Mouse (Mus musculus): ENCODE results near the gene Catsperd. TPM values are rescaled to one million over a fixed set of nuclear protein-coding genes. Genes with fewer than 3 reads are reported as not detected.

Gene Catsperd
- polyA plus RNA-seq, 1 experiment from 2014 or later, result 0.50 TPM

DNA sequence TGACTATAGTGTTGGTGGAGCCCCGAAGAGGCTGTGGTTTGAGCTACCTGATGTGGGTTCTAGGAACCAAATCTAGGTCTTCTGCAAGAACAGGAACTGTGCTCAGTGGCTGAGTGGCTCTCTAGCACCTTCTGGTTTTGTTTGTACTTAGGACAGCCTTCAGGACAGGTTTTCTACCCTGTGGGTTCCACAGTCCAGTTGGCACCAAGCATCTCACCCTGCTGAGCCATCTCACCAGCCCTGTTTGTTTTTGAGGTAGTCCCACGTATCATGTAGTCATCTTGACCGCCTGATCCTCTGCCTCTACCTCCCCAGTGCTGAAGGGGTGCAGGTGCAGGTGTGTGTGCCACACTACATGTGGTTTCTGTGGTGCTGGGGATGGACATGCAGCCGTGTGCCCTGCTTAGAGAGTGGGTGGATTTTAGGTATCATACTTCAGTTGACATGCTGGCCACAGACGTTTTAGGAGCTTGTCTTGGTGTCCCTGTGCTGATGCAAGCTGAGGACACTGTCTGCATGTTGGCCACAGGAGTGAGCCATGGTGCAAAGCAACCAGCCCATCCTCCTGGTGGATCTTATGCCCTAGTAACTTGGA, 55.7 kb downstream of the Catsperd start:
- H3K36me3 ChIP-seq (ENCODE audit: control insufficient read depth, insufficient read depth, low read length), result peaks cover 92% of the 10 kb centered on the region
- WGBS, result 81% methylated on average over 5 of the region's 5 CpGs
- no peaks in the 10 kb centered on the region for H3K9me3 ChIP-seq (ENCODE audit: control insufficient read depth, low read length)
- no peak overlapping the region for H3K4me2 ChIP-seq (ENCODE audit: low read length)
- H3K27me3 ChIP-seq (ENCODE audit: control insufficient read depth, insufficient read depth, low read length), result no peaks in the 10 kb centered on the region
- H3K4me1 ChIP-seq (ENCODE audit: control insufficient read depth in 2 of 2, insufficient read depth in 2 of 2, low read length in 2 of 2), result peaks cover 6 to 38% of the 10 kb centered on the region in 2 experiments; a peak in 3 of 4 replicates
- no peak overlapping the region for H3K9ac ChIP-seq (ENCODE audit: low read length)
- no peak for ATAC-seq (ENCODE audit: insufficient number of reproducible peaks, insufficient read depth, low FRiP score, low read depth)
- no peak overlapping the region for H3K27ac ChIP-seq (replicated peaks in 1 of 2; ENCODE audit: control insufficient read depth in 1 of 2, insufficient read depth in 1 of 2, low read depth in 2 of 2, low read length in 2 of 2)
- no peak overlapping the region for H3K4me3 ChIP-seq (ENCODE audit: control insufficient read depth in 1 of 2, insufficient read depth in 1 of 2, low read depth in 1 of 2, low read length in 2 of 2)

DNA sequence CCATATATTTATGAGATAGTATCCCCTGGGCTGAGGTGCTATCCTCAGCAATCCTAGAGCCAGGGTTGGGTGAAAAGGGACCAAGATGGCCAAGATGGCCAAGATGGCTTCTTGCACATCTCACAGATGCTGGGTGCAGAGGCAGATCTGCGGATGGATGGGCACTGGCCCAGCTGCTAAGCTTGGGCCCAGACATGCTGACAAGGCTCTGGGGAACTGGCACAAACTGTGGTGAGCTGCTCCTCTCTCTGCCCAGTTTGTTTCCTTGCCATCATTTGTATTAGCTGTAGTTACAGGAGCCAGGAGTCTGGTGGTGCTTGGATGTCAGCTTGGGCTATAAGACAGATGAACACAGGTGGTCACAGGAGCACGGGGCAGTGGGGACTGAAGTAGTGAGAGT, 56.7 kb downstream of the Catsperd start:
- Histone ChIP-seq H3K9ac (ENCODE audit: low read length) (no peak overlapping the region; the same call in 1 of the 2 replicates), H3K4me1 (ENCODE audit: control insufficient read depth in 2 of 2, insufficient read depth in 2 of 2, low read length in 2 of 2) (peaks cover 6 to 38% of the 10 kb centered on the region in 2 experiments; a peak in 3 of 4 replicates), H3K9me3 (ENCODE audit: control insufficient read depth, low read length) (no peaks in the 10 kb centered on the region), H3K27ac (replicated peaks in 1 of 2; ENCODE audit: control insufficient read depth in 1 of 2, insufficient read depth in 1 of 2, low read depth in 2 of 2, low read length in 2 of 2) (no peak overlapping the region), H3K4me2 (ENCODE audit: low read length) (no peak overlapping the region), H3K27me3 (ENCODE audit: control insufficient read depth, insufficient read depth, low read length) (no peaks in the 10 kb centered on the region), H3K36me3 (ENCODE audit: control insufficient read depth, insufficient read depth, low read length) (peaks cover 90% of the 10 kb centered on the region), H3K4me3 (ENCODE audit: control insufficient read depth in 1 of 2, insufficient read depth in 1 of 2, low read depth in 1 of 2, low read length in 2 of 2) (no peak overlapping the region)
- 90% methylated on average over 2 of the region's 2 CpGs for WGBS
- no peak for ATAC-seq (ENCODE audit: insufficient number of reproducible peaks, insufficient read depth, low FRiP score, low read depth)

DNA sequence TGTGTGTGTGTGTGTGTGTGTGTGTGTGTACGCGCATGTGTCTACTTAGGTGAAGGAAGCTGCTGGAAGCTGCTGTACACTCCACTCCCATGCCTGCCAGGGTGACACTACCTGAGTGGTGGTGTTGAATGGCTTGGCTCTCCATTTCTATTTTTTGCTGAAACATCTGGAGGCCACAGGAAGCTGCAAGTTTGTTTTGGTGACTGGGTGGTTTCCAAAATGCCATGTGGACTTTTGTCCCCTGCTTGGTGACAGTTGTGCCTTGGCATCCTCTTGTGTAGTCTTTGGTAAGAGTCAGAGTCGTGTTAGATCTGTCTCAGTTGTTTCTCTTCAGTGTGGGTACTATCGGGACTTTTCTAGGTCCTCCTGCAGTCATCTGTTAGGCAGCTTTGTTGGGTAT, 58.9 kb downstream of the Catsperd start:
- no peaks in the 10 kb centered on the region for H3K9me3 ChIP-seq (ENCODE audit: control insufficient read depth, low read length)
- H3K4me3 ChIP-seq (ENCODE audit: control insufficient read depth in 1 of 2, insufficient read depth in 1 of 2, low read depth in 1 of 2, low read length in 2 of 2), result no peak overlapping the region
- 74% methylated on average over 4 of the region's 4 CpGs for WGBS
- no peaks in the 10 kb centered on the region for H3K27me3 ChIP-seq (ENCODE audit: control insufficient read depth, insufficient read depth, low read length)
- no peak overlapping the region for H3K9ac ChIP-seq (ENCODE audit: low read length)
- H3K36me3 ChIP-seq (ENCODE audit: control insufficient read depth, insufficient read depth, low read length), result peaks cover 82% of the 10 kb centered on the region
- peaks cover 6 to 27% of the 10 kb centered on the region in 2 experiments; a peak in 3 of 4 replicates for H3K4me1 ChIP-seq (ENCODE audit: control insufficient read depth in 2 of 2, insufficient read depth in 2 of 2, low read length in 2 of 2)
- no peak overlapping the region for H3K4me2 ChIP-seq (ENCODE audit: low read length)
- H3K27ac ChIP-seq (replicated peaks in 1 of 2; ENCODE audit: control insufficient read depth in 1 of 2, insufficient read depth in 1 of 2, low read depth in 2 of 2, low read length in 2 of 2), result no peak overlapping the region
- ATAC-seq (ENCODE audit: insufficient number of reproducible peaks, insufficient read depth, low FRiP score, low read depth), result no peak

DNA sequence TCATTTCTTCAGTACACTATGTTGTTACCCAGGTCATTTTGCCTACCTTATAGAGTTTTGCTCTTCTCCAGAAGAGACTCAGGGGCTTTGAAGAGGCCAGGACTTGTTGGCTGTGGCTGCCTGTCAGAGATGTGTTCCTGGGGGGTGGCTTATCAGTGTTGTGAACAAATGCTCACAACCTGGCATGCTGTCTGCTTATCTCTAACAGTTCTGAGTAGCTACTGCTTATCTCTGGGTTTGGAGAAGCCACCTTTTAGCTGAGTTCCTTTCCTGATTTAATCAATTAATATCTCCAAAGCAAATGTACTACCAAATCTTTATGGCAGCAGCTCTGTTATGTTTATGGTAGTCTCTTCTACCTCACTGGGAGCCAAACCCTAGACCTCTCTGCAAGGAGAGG, 60.1 kb downstream of the Catsperd start:
- Histone ChIP-seq H3K9me3 (ENCODE audit: control insufficient read depth, low read length) (no peaks in the 10 kb centered on the region), H3K4me1 (ENCODE audit: control insufficient read depth in 2 of 2, insufficient read depth in 2 of 2, low read length in 2 of 2) (peaks cover 6 to 24% of the 10 kb centered on the region in 2 experiments), H3K27me3 (ENCODE audit: control insufficient read depth, insufficient read depth, low read length) (no peaks in the 10 kb centered on the region), H3K27ac (replicated peaks in 1 of 2; ENCODE audit: control insufficient read depth in 1 of 2, insufficient read depth in 1 of 2, low read depth in 2 of 2, low read length in 2 of 2) (no peak overlapping the region), H3K4me3 (ENCODE audit: control insufficient read depth in 1 of 2, insufficient read depth in 1 of 2, low read depth in 1 of 2, low read length in 2 of 2) (no peak overlapping the region), H3K4me2 (ENCODE audit: low read length) (no peak overlapping the region), H3K9ac (ENCODE audit: low read length) (no peak overlapping the region), H3K36me3 (ENCODE audit: control insufficient read depth, insufficient read depth, low read length) (peaks cover 82% of the 10 kb centered on the region)
- ATAC-seq (ENCODE audit: insufficient number of reproducible peaks, insufficient read depth, low FRiP score, low read depth), result no peak

DNA sequence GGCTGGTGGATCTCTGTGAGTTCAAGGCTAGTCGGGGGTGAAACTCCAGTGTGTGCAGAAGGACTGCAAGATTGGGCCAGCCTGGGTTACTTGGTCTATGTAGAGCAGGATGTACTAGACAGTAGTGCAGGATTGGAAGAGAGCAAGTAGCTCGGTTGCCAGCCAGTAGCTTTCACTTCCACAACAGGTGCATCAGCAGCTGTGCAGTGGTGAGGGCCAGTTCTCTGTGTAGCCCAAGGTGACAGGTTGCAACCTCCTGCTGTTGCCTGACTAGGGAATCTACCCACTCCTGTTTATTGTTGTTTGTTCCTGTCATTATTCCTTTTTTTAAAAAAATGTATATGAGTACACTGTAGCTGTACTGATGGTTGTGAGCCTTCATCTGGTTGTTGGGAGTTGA, 60.7 kb downstream of the Catsperd start:
- Histone ChIP-seq H3K4me3 (ENCODE audit: control insufficient read depth in 1 of 2, insufficient read depth in 1 of 2, low read depth in 1 of 2, low read length in 2 of 2) (no peak overlapping the region), H3K27me3 (ENCODE audit: control insufficient read depth, insufficient read depth, low read length) (no peaks in the 10 kb centered on the region), H3K27ac (replicated peaks in 1 of 2; ENCODE audit: control insufficient read depth in 1 of 2, insufficient read depth in 1 of 2, low read depth in 2 of 2, low read length in 2 of 2) (no peak overlapping the region), H3K4me2 (ENCODE audit: low read length) (no peak overlapping the region), H3K36me3 (ENCODE audit: control insufficient read depth, insufficient read depth, low read length) (peaks cover 80% of the 10 kb centered on the region), H3K9ac (ENCODE audit: low read length) (no peak overlapping the region), H3K9me3 (ENCODE audit: control insufficient read depth, low read length) (no peaks in the 10 kb centered on the region), H3K4me1 (ENCODE audit: control insufficient read depth in 2 of 2, insufficient read depth in 2 of 2, low read length in 2 of 2) (peaks cover 12 to 28% of the 10 kb centered on the region in 2 experiments)
- 84% methylated on average over 2 of the region's 2 CpGs for WGBS
- no peak for ATAC-seq (ENCODE audit: insufficient number of reproducible peaks, insufficient read depth, low FRiP score, low read depth)

DNA sequence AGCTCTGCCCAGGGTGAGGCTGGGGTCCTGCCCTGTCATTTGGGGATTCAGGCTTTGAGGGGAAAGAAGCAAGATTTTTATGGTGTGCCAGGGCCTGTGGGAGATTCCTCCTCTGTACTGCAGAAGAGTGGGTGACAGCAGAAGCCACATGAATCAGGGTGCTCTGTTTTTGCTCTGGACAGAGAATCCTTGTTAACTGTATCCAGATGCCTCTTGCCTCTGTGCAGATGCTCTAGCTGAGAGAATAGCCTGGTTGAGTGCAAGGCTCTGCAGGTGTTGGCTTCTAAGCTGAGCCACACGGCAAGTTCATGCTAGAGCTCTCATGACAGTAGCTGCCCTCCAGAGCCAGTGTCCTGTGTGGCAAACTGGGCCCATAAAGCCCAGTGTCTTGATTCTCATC, 65.5 kb downstream of the Catsperd start:
- WGBS, result 25% methylated on average over 1 of the region's 1 CpGs
- no peak for ATAC-seq (ENCODE audit: insufficient number of reproducible peaks, insufficient read depth, low FRiP score, low read depth)

DNA sequence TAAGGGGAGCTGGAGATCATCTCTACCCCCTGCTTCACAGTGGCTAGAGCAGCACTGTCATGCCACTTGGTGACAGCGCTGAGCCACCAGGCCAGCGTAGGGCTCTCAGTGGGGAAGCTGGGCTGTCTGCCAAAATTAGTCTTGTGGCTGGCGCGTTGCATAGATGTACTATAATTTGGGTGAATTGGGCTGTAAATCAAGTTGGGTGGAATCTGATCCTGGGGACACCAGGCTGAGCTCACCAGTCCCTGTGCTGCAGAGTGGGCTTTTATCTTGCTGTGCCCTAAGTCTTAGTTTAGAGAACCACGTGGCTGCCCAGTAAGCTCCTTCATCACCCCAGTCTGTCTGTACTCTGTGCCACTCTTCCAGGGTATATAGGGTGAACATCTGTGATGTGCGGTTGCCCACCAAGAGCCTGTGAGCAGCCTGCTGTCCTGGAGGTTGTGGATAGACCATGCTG, 65.9 kb downstream of the Catsperd start:
- Histone ChIP-seq H3K4me3 (ENCODE audit: control insufficient read depth in 1 of 2, insufficient read depth in 1 of 2, low read depth in 1 of 2, low read length in 2 of 2) (no peak overlapping the region), H3K9me3 (ENCODE audit: control insufficient read depth, low read length) (no peaks in the 10 kb centered on the region), H3K4me2 (ENCODE audit: low read length) (no peak overlapping the region), H3K27me3 (ENCODE audit: control insufficient read depth, insufficient read depth, low read length) (no peaks in the 10 kb centered on the region), H3K4me1 (ENCODE audit: control insufficient read depth in 2 of 2, insufficient read depth in 2 of 2, low read length in 2 of 2) (peaks cover 16 to 23% of the 10 kb centered on the region in 2 experiments), H3K27ac (replicated peaks in 1 of 2; ENCODE audit: control insufficient read depth in 1 of 2, insufficient read depth in 1 of 2, low read depth in 2 of 2, low read length in 2 of 2) (peak overlapping the region; percentile 58 to 64), H3K36me3 (ENCODE audit: control insufficient read depth, insufficient read depth, low read length) (peaks cover 77% of the 10 kb centered on the region), H3K9ac (ENCODE audit: low read length) (no peak overlapping the region)
- WGBS, result 35% methylated on average over 6 of the region's 6 CpGs
- peak; percentile 55 for ATAC-seq (ENCODE audit: insufficient number of reproducible peaks, insufficient read depth, low FRiP score, low read depth)

More for the DNA sequence above, 65.5 kb downstream of the Catsperd start:
- peaks cover 76% of the 10 kb centered on the region for H3K36me3 ChIP-seq (ENCODE audit: control insufficient read depth, insufficient read depth, low read length)
- no peaks in the 10 kb centered on the region for H3K27me3 ChIP-seq (ENCODE audit: control insufficient read depth, insufficient read depth, low read length)
- H3K9me3 ChIP-seq (ENCODE audit: control insufficient read depth, low read length), result no peaks in the 10 kb centered on the region
- no peak overlapping the region for H3K4me2 ChIP-seq (ENCODE audit: low read length)
- H3K9ac ChIP-seq (ENCODE audit: low read length), result no peak overlapping the region
- H3K4me1 ChIP-seq (ENCODE audit: control insufficient read depth in 2 of 2, insufficient read depth in 2 of 2, low read length in 2 of 2), result peaks cover 16 to 23% of the 10 kb centered on the region in 2 experiments
- peak overlapping the region; percentile 31 to 64 for H3K27ac ChIP-seq (replicated peaks in 1 of 2; ENCODE audit: control insufficient read depth in 1 of 2, insufficient read depth in 1 of 2, low read depth in 2 of 2, low read length in 2 of 2)
- no peak overlapping the region for H3K4me3 ChIP-seq (ENCODE audit: control insufficient read depth in 1 of 2, insufficient read depth in 1 of 2, low read depth in 1 of 2, low read length in 2 of 2)

DNA sequence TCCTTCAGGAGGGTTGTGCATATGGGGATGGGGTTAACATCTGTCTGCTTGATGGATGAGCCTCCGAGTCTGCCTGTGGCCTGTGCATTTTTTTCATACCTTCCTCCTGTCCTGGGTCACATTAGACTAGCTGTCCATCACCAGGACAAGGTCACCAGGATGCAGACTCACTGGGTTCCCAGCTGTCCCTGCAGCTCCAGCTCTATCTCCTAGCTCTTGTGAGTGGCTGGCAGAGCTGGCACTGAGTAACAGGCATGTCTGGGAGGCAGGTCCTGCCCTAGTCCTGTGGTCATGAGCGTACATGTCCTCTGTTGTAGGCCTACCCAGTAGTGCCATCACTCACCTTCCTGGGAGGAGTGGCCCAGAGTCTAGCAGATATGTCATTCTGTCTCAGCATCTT, 72.5 kb downstream of the Catsperd start:
- Histone ChIP-seq H3K27me3 (ENCODE audit: control insufficient read depth, insufficient read depth, low read length) (no peaks in the 10 kb centered on the region), H3K9ac (ENCODE audit: low read length) (no peak overlapping the region), H3K4me1 (ENCODE audit: control insufficient read depth in 2 of 2, insufficient read depth in 2 of 2, low read length in 2 of 2) (no peaks in the 10 kb centered on the region), H3K27ac (replicated peaks in 1 of 2; ENCODE audit: control insufficient read depth in 1 of 2, insufficient read depth in 1 of 2, low read depth in 2 of 2, low read length in 2 of 2) (no peak overlapping the region), H3K36me3 (ENCODE audit: control insufficient read depth, insufficient read depth, low read length) (peaks cover 98% of the 10 kb centered on the region), H3K9me3 (ENCODE audit: control insufficient read depth, low read length) (no peaks in the 10 kb centered on the region), H3K4me2 (ENCODE audit: low read length) (no peak overlapping the region), H3K4me3 (ENCODE audit: control insufficient read depth in 1 of 2, insufficient read depth in 1 of 2, low read depth in 1 of 2, low read length in 2 of 2) (no peak overlapping the region)
- ATAC-seq (ENCODE audit: insufficient number of reproducible peaks, insufficient read depth, low FRiP score, low read depth), result no peak
- WGBS, result 54% methylated on average over 2 of the region's 2 CpGs

Measured in heart, embryonic 14.5 days (tissue).